Mouse (Mus musculus): Measurements from ENCODE around the gene Carns1. TPM values are rescaled to one million over a fixed set of nuclear protein-coding genes. Genes with fewer than 3 reads are reported as not detected.
"Not testable (repeated sequence)": the region's sequence is repeated elsewhere in the genome, so short reads cannot be mapped to it uniquely, and the experiment has no call there.

Gene Carns1
- polyA plus RNA-seq, 1 experiment from 2014 or later, result 2.8 TPM

DNA sequence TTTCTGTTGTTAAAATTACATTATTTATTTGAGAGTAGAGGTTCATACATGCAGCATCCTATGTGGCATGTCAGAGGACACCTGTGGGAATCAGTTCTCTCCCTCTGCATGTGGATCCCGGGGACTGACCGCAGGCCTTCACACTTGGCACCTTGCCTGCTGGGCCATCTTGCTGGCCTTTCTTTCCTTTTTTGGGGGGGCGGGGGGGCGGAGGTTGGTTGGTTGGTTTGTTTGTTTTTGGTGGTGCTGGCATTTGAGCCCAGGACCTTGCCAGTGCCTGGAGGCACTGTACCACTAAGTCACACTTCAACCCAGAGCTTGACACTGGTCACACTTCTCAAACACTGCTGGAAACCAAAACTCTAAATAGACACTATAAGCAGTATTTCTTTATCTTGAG, 40.9 kb downstream of the Carns1 start:
- H3K4me3 ChIP-seq, result no peak overlapping the region
- no peaks in the 10 kb centered on the region for H3K4me1 ChIP-seq
- H3K27ac ChIP-seq, result no peak overlapping the region
- no peak for ATAC-seq (ENCODE audit: borderline replicate concordance, extremely low read depth, low FRiP score, low TSS enrichment)
- WGBS, result 78% methylated on average over 4 of the region's 4 CpGs
- H3K9me3 ChIP-seq, result no peaks in the 10 kb centered on the region
- no peak overlapping the region for H3K9ac ChIP-seq
- H3K27me3 ChIP-seq, result no peaks in the 10 kb centered on the region
- no peak overlapping the region for H3K4me2 ChIP-seq
- peaks cover 27% of the 10 kb centered on the region for H3K36me3 ChIP-seq

DNA sequence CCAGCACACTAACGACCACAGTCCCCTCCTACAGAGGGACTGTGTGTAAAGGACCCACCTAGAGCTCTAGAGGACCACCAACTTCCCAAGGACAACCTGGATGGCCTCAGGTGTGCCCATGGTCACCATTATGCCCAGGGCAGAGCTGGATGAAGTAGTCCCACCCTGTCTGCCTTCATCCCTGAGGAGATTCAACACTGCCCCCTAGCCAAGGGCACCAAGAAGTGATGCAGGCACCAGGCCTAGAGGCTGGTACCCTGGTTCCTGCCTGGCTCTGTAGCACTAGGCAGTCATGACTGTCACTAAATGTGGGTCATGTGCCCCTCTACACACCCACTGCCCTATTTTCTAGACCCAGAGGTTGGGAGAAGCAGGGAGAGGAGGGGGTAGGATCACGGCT, 43.5 kb downstream of the Carns1 start:
- Histone ChIP-seq H3K4me2 (no peak overlapping the region), H3K9ac (no peak overlapping the region), H3K27me3 (no peaks in the 10 kb centered on the region), H3K9me3 (no peaks in the 10 kb centered on the region), H3K4me3 (no peak overlapping the region), H3K4me1 (peaks cover 10% of the 10 kb centered on the region), H3K27ac (no peak overlapping the region), H3K36me3 (peaks cover 46% of the 10 kb centered on the region)
- ATAC-seq (ENCODE audit: borderline replicate concordance, extremely low read depth, low FRiP score, low TSS enrichment), result no peak
- 77% methylated on average over 2 of the region's 2 CpGs for WGBS

DNA sequence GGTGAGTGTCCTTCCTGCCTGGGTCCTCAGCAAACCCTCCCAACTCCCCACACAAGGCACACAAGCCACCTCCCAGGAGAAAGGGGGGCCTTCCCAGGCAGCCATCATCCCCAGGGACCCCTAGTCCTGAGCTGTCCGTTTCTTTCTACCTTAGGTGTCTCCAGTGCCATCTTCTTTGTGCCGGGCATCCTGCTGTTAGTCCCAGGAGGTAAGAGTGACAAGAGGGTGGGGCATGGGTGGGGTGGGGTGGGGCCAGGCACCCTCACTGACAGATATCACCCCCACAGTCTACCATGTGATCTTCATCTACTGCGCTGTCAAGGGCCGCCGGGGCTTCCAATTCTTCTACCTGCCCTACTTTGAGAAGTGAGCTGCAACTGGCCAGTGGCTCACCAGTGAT, 44.2 kb downstream of the Carns1 start:
- 86% methylated on average over 5 of the region's 5 CpGs for WGBS
- peaks cover 46% of the 10 kb centered on the region for H3K36me3 ChIP-seq

DNA sequence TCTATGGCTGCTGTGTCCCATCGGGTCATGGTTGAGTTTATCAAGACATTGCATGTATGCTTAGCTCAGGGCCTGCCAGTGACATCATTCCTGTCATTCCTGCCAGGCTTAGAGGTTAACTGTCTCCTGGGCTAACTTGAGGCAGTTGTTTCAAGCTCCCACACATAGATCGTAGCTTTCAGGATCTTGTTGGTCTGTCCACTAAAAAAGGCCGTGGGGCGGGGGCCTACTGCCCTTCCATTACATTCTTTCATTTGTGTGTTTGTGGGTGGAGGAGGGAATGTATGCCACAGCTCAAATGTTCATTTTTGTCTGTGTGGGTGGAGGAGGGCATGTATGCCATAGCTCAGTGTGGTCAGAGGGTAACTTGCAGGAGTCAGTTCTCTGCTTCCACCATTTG, 45.2 kb downstream of the Carns1 start:
- Histone ChIP-seq H3K27me3 (no peaks in the 10 kb centered on the region), H3K36me3 (peaks cover 46% of the 10 kb centered on the region), H3K27ac (no peak overlapping the region), H3K4me2 (no peak overlapping the region), H3K9me3 (no peaks in the 10 kb centered on the region), H3K4me1 (peaks cover 14% of the 10 kb centered on the region), H3K9ac (no peak overlapping the region), H3K4me3 (no peak overlapping the region)
- ATAC-seq (ENCODE audit: borderline replicate concordance, extremely low read depth, low FRiP score, low TSS enrichment), result no peak
- 80% methylated on average over 4 of the region's 4 CpGs for WGBS

More for the DNA sequence above, 44.2 kb downstream of the Carns1 start:
- ATAC-seq (ENCODE audit: borderline replicate concordance, extremely low read depth, low FRiP score, low TSS enrichment), result no peak
- no peak overlapping the region for H3K4me2 ChIP-seq
- H3K9me3 ChIP-seq, result no peaks in the 10 kb centered on the region
- H3K9ac ChIP-seq, result no peak overlapping the region
- no peak overlapping the region for H3K27ac ChIP-seq
- H3K4me1 ChIP-seq, result peaks cover 14% of the 10 kb centered on the region
- H3K4me3 ChIP-seq, result no peak overlapping the region
- H3K27me3 ChIP-seq, result no peaks in the 10 kb centered on the region

DNA sequence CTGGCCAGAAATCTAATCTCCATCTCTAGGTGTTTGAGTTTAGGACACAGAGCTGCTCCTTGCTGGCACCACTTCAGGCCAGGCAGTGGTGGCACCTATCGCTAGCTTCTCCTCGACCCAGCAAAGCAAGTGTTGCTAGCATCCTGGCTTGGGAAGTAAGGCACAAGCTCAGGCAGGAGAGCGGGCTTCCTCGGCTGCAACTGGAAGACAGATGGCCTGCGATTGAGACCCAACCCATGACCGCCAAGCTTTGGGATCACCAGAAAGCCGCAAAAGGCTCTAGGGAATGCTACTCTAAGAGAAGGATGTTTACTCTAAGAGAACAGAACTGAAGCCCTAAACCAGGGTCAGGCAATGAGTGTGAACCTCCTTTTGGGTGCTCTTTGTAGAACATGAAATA, 45.8 kb downstream of the Carns1 start:
- WGBS, result 85% methylated on average over 7 of the region's 7 CpGs
- Histone ChIP-seq H3K4me1 (peaks cover 17% of the 10 kb centered on the region), H3K27me3 (no peaks in the 10 kb centered on the region), H3K4me2 (no peak overlapping the region), H3K27ac (no peak overlapping the region), H3K9me3 (no peaks in the 10 kb centered on the region), H3K4me3 (no peak overlapping the region), H3K36me3 (peaks cover 46% of the 10 kb centered on the region), H3K9ac (no peak overlapping the region)
- no peak for ATAC-seq (ENCODE audit: borderline replicate concordance, extremely low read depth, low FRiP score, low TSS enrichment)

DNA sequence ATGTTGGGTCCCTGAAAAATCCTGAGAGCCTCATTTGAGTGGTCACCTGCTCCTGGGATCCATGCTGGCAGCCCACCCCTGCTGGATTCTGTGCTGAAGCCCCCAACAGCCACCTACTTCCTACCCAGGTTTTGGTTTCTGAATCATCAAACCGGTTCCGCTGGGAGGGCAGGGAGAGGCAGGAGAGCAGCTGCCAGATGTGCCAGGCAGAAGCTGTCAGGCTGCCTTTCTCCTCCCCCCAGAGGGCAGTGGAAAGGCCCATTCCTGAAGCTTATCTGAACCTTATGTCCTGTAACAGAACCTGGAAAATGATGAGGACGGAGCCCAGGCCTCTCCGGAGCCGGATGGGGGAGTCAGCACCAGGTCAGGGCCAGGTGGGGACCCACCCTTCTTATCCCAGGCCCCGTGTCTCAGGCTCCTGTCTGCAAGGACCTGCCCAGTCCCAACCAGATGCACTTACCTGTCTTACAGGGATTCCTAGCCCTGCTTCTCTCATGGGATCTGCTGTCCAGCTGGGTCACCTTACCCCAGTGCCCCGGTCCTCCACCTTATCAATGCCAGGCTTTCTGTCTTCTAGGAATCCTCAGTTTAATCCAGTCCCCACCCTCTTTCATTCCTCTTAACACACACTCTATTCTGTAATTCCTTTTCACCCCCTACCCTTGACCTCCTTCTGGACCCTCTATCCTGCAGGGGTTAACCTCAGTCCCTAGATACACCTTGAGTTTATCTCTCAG, 48.4 kb downstream of the Carns1 start:
- peak overlapping the region; percentile 79 for H3K9ac ChIP-seq
- no peaks in the 10 kb centered on the region for H3K27me3 ChIP-seq
- no peak for ATAC-seq (ENCODE audit: borderline replicate concordance, extremely low read depth, low FRiP score, low TSS enrichment)
- H3K36me3 ChIP-seq, result peaks cover 33% of the 10 kb centered on the region
- H3K27ac ChIP-seq, result no peak overlapping the region
- WGBS, result 54% methylated on average over 7 of the region's 7 CpGs
- peaks cover 17% of the 10 kb centered on the region for H3K4me1 ChIP-seq
- H3K4me3 ChIP-seq, result peak overlapping the region; percentile 78
- peak overlapping the region; percentile 71 for H3K4me2 ChIP-seq
- H3K9me3 ChIP-seq, result no peaks in the 10 kb centered on the region

DNA sequence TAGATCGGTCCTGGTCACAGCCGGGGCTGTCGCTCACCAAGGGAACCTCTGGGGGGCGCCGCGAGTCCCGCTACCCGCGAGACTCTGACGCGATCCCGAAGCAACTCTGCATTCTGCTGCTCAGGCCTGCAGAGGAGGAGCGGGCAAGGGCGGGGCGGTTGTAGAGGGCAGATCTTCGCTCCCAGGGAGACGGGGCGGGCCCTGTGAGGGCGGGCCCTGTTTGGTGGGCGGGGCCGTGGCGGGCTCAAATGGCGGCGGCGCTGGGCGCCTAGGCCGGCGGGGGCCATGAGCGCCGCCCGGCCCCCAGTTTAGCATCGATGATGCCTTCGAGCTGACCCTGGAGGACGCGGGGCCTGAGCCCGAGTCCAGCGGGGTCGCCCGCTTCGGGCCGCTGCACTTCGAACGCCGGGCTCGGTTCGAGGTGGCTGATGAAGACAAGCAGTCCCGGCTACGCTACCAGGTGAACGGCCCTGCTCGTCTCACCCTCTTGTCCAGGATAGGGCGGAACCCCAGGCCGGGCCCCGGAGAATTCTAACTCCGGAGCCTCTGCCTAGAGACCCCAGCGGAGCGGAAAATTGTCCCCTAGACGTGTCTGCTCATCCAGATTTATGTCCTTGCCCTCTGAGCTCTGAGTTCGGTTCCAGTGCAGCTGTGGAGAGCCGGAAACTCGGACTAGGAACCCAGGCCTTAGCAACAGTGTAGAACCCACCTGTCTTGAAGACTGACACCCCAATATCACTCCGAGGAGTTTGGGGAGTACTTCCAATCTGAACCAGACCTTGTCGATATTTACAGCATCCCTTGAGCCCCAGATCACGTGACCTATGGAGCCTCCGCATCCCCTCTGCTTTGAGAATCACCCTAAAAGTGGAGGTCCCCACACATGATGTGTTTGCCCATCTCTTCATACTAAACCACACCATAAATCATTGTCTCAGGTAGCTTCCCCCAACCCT, 49.3 kb downstream of the Carns1 start, which contains the start of gene Aip:
Gene Aip, minus strand, starts transcription at position 118 of the 956 bp plus-strand sequence.
- peak; percentile 94 for ATAC-seq (ENCODE audit: borderline replicate concordance, extremely low read depth, low FRiP score, low TSS enrichment)
- peak within 1 kb of the TSS; percentile 78 for H3K4me3 ChIP-seq
- H3K9ac ChIP-seq, result peak within 1 kb of the TSS; percentile 79
- peak within 1 kb of the TSS; percentile 39; the same call in 1 of the 2 replicates for H3K27ac ChIP-seq
- no peaks in the 10 kb centered on the region for H3K9me3 ChIP-seq
- WGBS, result under 1% methylated on average over 63 of the region's 64 CpGs
- peaks cover 17% of the 10 kb centered on the region for H3K4me1 ChIP-seq
- peak within 1 kb of the TSS; percentile 71 for H3K4me2 ChIP-seq
- peaks cover 26% of the 10 kb centered on the region for H3K36me3 ChIP-seq
- H3K27me3 ChIP-seq, result no peaks in the 10 kb centered on the region

DNA sequence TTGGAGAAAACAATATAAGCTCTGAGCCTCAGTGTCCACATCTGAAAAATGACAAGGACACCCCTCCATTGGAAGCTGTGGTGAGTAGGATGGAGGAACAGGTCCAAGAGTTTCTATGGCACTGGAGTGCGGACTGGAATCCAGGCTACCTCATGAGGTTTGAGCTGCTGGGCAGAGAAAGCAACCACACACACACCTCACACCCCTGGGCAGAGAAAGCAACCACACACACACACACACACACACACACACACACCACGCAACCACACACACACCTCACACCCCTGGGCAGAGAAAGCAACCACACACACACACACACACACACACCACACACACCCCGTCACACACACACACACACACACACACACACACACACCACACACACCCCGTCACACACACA, 50.0 kb downstream of the Carns1 start:
- 5% methylated on average over 4 of the region's 4 CpGs for WGBS
- H3K36me3 ChIP-seq, result peaks cover 24% of the 10 kb centered on the region
- H3K9ac ChIP-seq, result peak overlapping the region; percentile 12; the same call in 1 of the 2 replicates
- peak; percentile 48 for ATAC-seq (ENCODE audit: borderline replicate concordance, extremely low read depth, low FRiP score, low TSS enrichment)
- H3K4me2 ChIP-seq, result peak overlapping the region; percentile 49
- not testable (repeated sequence) for H3K27me3 ChIP-seq, H3K27ac ChIP-seq, H3K9me3 ChIP-seq
- peaks cover 25% of the 10 kb centered on the region for H3K4me1 ChIP-seq
- H3K4me3 ChIP-seq, result peak overlapping the region; percentile 78

DNA sequence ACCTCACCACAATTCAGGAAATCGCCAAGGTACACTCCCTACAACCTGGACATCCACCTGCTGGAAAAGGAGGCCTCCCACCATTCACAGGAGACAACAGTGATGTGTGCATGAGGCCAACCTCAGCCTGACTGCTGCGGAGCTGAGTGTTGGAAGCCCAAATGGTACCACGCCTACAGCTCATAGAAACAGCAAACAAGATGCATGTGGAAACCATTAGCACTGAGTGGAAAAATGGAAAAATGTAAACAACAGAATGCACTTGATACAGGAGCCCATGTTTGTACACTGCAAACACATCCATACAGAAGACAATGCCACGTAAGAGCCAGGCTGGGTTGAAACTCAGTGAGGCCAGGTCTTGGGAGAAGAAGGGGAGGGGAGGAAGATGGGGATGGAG, 50.8 kb downstream of the Carns1 start:
- Histone ChIP-seq H3K9ac (no peak overlapping the region), H3K4me1 (peaks cover 32% of the 10 kb centered on the region), H3K4me3 (no peak overlapping the region), H3K27me3 (no peaks in the 10 kb centered on the region), H3K36me3 (peaks cover 19% of the 10 kb centered on the region), H3K9me3 (no peaks in the 10 kb centered on the region), H3K27ac (no peak overlapping the region), H3K4me2 (no peak overlapping the region)
- no peak for ATAC-seq (ENCODE audit: borderline replicate concordance, extremely low read depth, low FRiP score, low TSS enrichment)
- 63% methylated on average over 4 of the region's 4 CpGs for WGBS

DNA sequence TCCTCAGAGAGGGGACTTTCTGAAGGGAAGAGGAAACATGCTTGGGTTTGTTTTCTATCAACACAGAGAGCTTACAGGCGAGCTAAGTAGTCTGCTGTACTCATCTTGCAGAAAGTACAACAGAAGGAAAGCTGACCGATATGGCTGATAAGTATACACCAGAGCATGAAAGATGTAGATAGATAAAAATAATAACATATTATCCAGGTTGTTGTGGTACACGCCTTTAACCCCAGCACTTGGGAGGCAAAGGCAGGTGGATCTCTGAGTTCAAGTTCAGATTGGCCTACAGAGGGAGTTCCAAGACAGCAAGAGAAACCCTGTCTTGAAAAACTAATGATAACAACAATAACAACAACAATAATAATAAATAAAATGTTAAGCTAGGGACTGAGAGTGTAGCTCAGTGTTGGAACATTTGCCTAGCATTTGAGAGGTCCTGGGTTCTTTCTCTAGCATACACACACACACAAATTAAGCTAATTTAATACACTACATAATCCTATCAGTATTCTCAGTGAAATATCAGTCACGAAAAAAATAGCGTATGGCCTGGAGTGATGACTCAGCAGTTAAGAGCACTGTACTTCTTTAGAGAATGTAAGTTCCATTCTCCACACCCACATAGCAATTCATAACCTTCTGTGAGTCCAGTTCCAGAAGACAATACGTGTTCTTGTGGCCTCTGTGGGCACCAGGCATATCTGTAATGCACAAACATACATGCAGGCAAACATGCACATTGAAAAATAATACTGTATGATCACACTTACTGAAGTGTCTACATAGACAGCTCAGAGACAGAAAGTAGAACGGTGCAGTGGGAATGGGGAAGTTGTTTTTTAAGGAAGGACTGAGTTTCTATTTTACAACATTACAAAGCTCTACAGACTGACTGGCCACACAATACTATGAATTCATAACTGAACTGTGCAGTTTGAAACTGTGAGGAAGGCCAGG, 52.6 kb downstream of the Carns1 start:
- no peak for ATAC-seq (ENCODE audit: borderline replicate concordance, extremely low read depth, low FRiP score, low TSS enrichment)
- Histone ChIP-seq H3K9me3 (no peaks in the 10 kb centered on the region), H3K4me1 (peaks cover 31% of the 10 kb centered on the region), H3K9ac (no peak overlapping the region), H3K4me2 (no peak overlapping the region), H3K4me3 (no peak overlapping the region), H3K27ac (no peak overlapping the region), H3K36me3 (peaks cover 10% of the 10 kb centered on the region), H3K27me3 (no peaks in the 10 kb centered on the region)
- WGBS, result 80% methylated on average over 7 of the region's 7 CpGs

DNA sequence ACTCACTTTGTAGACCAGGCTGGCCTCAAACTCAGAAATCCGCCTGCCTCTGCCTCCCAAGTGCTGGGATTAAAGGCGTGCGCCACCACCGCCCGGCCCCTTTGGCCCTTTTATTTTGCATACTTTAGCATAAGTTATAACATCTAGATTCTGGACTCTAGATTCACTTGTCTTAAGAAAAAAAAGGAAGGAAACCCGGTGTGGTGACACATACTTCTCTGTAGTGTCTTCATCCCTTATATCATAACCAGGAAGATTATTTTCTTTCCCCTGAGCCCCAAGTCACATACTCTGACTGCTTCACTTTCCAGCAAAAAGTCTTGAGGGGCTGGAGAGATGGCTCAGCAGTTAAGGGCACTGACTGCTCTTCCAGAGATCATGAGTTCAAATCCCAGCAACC, 53.4 kb downstream of the Carns1 start:
- not testable (repeated sequence) for H3K9me3 ChIP-seq; H3K9ac ChIP-seq; H3K27ac ChIP-seq; H3K27me3 ChIP-seq; ATAC-seq (ENCODE audit: borderline replicate concordance, extremely low read depth, low FRiP score, low TSS enrichment)
- H3K4me1 ChIP-seq, result peaks cover 23% of the 10 kb centered on the region
- WGBS, result 50% methylated on average over 6 of the region's 6 CpGs
- H3K36me3 ChIP-seq, result peaks cover 17% of the 10 kb centered on the region
- peak overlapping the region; percentile 57 for H3K4me2 ChIP-seq
- H3K4me3 ChIP-seq, result peak overlapping the region; percentile 48; the same call in 1 of the 2 replicates
